Mouse (Mus musculus): Measurements from ENCODE around the gene Osm.

The Osm gene

GRCm38 (mm10) chr11:4216248-4217000 is 19.8 kb upstream of the Osm start:
- peak; percentile 86 for DNase-seq (ENCODE audit: low spot score)

DNA sequence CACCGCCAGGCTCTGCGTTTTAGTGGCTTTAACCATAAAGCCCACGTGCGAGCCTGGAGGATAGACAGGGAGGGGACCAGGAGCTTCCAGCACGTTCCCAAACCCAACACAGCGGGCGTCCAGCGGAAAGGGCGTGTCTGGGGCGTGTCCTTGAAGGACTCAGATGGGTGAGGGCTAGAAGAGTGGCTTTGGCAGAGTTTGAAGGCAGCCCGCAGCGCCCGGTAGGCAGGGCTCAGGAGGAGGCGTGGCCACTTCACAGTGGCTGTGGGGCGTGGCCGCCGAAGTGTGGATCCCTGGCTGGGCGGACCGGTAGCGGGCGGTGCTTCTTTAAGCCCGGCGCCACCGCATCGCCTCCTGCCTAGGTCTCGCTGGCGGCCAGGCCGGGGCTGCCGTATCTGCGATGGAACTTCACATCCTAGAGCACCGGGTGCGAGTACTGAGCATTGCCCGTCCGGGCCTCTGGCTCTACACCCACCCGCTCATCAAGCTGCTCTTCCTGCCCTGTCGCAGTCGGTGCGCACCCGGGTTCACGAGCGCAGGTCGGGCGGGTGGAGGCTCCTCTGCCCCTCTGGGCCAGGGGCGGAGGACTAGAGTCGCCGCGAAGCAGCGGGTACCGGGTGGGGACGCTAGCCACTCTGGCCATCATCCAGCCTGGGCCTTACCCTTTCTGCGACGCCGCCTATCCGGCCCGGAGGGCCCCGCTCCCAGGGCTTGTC is 18.1 kb upstream of the Osm start, which contains the start of gene Castor1:
Gene Castor1 (plus strand): TSS at position 312 of the 716 bp plus-strand sequence.
- DNase-seq (ENCODE audit: low spot score) = peak; percentile 97

GRCm38 (mm10) chr11:4218637-4219036 is 17.6 kb upstream of the Osm start:
- no peak for DNase-seq (ENCODE audit: low spot score)

GRCm38 (mm10) chr11:4219317-4219751 is 16.9 kb upstream of the Osm start:
- DNase-seq (ENCODE audit: low spot score) = peak; percentile 89

DNA sequence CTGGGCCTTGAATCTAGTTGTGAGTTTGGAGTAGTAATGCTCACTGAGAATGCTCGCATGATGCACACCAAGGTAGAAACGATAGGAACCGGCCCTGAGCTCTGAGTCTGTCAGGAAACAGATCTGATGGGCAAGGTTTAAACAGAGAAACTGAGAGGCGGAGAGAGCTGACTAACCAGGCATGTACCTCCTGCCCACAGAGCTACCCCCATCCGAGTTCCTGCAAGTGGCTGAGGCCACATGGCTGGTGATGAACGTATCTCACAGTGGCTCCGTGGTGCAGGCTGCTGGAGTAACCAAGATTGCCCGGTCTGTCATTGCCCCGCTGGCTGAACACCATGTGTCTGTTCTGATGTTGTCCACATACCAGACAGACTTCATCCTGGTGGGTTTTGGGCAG is 16.3 kb upstream of the Osm start:
- no peak for DNase-seq (ENCODE audit: low spot score)

DNA sequence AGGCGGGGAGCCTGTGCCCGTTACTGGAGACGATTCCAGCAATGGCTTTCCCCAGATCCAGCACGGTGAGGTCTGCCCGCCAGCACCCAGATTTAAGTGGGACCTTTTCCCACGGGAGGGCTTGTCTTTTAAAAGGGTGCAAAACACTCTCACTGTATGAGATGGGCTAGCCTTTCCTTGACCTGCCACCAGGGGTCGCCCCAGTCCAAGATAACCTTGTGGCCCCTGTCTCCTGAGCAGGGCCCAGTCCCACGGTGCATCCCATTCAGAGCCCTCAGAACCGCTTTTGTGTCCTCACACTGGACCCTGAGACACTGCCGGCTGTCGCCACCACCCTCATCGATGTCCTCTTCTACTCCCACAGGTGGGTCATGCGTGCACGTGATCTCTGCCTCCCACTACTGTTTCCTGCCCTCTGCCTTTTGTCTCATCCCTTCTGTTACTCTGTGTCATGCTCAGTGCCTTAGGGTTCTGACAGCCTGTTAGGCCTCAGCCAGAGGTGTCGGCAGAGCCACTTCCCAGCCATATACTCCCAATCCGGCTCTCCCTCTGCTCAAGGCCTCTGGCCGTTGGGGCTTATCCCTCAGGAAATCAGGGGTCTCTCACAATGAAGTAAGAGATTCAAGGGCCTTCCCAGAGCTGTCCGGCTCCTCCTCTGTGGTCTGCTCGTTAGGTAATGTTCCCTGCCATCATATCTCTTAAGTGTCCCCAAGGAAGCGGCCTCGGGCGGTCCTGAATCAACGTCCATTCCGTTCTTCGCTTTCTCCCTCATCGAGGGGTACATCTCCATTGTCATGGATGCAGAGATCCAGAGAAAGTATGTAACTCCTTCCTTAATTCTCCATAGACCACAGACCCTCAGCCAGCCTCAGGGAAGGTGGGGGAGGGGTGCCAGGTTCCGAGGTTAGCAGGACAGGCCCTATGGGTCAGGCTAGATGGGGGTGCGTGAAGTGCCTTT is 15.5 kb upstream of the Osm start:
- DNase-seq (ENCODE audit: low spot score) = peak; percentile 80

DNA sequence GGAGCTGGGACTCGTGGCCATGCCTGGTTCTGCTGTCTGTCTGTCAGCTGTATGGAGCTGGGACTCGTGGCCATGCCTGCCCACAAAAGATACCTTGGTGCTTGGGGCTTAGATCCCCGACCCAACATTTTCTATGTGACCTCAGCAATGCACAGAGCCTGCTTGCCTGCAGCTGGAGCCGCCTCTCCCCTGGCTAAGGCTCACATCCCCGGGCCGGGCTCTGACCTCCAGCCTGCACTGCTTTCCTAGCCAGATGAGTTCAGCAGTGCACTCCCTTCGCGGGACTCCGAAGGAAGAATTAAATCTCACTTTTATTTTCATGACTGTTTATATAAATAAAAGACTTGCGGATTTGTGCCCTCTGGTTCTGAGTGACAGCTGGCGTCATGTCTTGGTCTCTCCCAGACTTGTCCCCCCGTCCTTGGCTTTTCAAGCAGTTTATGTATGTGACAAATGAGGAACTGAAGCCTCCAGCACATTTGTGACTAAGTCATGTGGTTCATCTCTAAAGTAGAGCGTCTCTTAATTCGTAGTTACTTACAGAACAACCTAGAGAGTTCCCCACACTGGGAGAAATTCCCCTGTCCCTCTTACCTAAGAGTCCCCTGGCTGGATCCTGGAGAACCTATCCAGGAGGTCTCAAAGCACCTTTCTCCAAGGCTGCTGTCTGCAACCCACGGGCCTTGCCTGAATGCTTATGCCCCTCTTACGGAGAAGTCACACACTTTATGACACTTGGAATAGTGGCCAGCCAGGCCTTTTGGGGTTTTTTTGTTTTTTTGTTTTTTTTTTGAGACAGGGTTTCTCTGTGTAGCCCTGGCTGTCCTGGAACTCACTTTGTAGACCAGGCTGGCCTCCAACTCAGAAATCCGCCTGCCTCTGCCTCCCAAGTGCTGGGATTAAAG is 13.9 kb upstream of the Osm start:
- DNase-seq (ENCODE audit: low spot score) = no peak

DNA sequence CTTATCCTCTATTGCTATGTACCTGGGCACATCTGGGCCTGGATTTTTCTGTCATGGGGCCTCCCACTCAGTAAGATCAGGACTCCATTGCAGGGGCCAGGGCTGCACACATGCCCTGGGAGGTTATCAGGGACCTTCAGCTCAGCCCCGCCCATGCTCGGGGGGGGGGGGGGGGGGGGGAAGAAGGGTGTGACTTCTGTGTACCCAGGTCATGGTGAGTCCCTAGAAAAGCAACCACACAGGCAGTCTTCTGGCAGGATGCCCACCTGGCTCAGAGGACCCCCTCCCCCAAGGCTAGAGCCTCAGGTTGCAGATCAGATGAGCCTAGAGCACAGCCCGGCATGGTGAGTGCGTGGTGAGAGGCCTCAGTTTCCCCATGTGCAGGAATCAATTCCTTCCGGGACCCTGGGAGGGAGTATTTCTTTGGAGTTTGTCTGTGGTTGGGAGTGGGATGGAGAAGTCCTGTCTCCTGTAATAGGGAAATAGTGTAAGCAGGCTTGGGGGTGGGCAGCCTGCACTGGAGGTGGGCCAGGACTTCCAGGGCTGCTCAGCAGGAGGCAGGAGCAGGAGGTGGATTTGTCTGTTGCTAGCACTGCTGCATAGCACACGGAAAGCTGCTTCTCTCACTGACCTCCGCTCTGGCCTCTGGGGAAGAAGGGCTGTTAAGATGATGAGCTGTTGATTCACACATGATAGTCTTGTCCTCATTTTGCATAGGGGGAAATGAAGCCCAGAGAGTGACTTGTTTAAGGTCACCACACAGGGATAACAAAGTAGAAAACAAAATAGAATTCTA is 12.6 kb upstream of the Osm start:
- DNase-seq (ENCODE audit: low spot score) = no peak

- DNase-seq (ENCODE audit: low spot score) = no peak
Observed at GRCm38 (mm10) chr11:4224223-4224622, 12.0 kb upstream of the Osm start.

DNA sequence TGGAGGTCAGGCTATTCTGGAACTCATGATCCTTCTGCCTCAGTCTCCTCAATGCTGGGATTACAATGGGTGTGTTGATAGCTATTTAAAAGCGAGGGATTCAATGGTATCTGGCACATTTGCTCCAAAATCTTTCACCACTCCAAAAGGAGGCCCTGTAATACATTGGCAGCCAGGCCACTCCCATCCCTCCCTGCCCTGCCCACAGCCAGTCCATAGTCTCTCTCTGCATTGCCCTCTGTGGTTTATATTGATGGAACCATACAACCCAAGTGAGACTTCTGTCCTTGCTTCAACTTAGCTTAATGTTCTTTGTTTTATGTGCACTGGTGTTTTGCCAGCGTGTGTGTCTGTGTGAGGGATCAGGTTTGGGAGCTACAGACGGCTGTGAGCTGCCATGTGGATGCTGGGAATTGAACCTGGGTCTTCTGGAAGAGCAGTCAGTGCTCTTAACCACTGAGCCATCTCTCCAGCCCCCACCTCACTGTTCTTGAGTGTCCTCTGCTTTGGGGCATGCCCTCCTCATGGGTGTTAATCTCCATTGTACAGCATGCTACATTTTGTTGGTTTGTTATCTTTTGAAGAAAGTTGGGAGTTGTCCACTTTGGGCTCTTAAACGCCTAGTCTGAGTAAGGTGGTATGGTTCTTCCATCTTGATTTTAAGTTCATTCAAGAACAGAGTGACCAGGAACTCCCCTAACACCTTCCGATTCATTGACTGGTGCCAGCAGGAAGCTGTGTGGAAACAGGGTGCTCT is 9.5 kb upstream of the Osm start:
- DNase-seq (ENCODE audit: low spot score) = no peak

DNA sequence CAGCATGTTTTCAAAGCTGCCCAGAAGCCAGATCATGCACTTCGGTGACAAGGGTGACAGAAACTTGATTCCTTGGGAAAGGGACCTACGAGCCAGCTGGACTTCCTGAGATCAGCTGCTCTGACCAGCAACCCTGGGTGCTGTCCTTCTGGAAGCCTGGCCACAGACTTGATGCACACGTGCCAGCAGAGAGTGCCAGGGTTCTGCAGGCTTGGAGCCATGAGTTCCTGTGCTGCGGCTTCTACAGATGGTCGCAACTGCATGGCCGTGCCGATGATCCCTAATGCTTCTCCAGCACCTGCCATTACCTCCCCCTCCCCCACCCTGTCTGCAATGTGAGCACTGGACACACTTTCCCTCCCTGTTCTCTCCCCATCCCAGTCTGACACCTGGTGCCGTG is 7.8 kb upstream of the Osm start:
- DNase-seq (ENCODE audit: low spot score) = no peak

- DNase-seq (ENCODE audit: low spot score) = no peak
Observed at GRCm38 (mm10) chr11:4229841-4230240, 6.4 kb upstream of the Osm start.

DNA sequence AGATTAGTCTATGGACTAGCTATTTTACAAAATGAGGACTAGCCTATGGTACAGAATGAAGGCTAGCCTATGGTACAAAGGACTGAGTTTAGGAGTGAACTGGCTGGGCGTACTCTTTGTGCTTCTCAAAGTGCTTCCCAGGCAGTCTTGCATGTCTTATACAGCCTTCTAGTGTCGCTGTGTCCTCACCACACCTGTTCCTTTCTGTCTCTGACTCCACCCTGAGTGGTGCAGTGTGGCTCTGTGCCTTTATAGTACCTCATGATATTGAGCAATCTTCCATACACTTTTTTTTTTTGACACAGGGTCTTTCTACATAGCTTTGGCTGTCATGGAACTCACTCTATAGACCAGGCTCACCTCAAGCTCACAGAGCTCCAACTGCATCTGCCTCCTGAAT is 4.8 kb upstream of the Osm start:
- no peak for DNase-seq (ENCODE audit: low spot score)

DNA sequence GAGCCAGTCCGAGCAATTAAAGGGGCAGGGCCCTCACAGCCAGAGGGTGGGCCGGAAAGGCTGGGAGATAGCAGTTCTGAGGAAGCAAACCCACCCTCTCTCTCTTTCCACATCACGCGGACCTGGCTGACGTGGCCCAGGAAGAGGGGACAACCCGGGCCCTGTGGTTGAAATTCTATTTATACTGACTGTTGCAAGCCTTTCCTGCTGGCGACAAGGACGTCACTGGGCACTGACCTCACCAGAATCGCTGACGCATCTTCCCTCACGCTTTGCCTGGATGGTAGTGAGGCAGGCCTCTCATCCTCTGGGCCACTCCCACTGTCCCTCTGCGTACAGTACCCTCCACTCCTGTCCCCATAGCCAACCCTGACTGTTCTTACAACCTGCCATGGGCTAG is 3.6 kb upstream of the Osm start:
- DNase-seq (ENCODE audit: low spot score) = no peak

DNA sequence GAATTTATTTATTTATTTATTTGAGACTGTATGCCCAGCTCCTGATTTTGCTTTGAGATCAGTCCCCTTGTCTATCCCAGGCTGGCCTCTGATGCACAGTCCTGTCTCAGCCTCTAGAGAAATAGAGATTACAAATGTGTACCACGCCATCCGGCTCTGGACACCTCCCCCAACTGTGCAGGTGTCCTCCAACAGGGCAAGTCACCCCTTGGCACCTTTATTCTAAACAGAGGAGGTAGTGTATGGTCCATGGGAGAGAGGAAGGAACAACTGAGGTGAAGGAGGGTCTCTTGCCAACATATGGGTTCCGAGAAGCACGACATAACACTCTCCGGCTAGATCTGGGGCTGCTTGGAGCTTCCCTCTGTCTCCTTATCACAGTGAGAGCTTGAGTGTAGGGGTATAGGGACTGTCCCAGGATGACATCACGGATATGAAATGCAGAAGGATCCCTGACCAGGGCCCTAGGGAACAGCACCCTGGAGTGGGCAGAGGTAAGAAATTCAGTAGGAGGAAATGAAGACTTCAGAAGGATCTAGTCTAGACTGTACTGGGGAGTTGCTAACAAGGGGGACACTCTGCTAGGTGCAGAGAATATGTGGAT is 1.1 kb upstream of the Osm start:
- DNase-seq (ENCODE audit: low spot score) = no peak

GRCm38 (mm10) chr11:4236546-4237067 is 387 bp downstream of the Osm start:
- no peak for DNase-seq (ENCODE audit: low spot score)

- no peak for DNase-seq (ENCODE audit: low spot score)
Observed at GRCm38 (mm10) chr11:4237389-4237912, 1.2 kb downstream of the Osm start.

DNA sequence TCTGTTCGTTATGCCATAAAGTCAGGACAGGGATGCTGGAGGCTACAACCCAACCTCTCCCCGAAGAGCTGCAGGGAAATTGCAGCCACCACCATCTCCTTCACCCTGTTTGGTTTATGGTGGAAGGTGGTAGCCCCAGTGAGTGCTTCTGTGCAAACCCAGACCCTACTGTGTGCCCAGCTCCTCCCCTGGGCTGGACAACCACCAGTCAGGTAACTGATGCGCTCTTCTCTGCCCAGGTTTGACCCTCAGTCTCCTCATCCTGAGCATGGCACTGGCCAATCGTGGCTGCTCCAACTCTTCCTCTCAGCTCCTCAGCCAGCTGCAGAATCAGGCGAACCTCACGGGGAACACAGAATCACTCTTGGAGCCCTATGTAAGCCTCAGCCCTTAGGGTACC is 1.9 kb downstream of the Osm start:
- no peak for DNase-seq (ENCODE audit: low spot score)

DNA sequence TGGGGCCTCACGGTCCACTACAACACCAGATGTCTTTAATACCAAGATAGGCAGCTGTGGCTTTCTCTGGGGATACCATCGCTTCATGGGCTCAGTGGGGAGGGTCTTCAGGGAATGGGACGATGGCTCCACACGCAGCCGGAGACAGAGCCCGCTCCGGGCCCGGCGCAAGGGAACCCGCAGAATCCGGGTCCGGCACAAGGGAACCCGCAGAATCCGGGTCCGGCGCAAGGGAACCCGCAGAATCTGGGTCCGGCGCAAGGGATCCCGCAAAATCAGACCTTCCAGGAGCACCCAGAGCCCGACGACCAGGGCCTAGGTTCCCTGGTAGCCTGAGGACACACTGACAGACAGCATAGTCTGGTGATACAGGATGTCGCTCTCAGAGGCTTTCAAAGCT is 3.5 kb downstream of the Osm start:
- no peak for DNase-seq (ENCODE audit: low spot score)
